Comparison of ENCODE assay signal across 9 mouse cellular contexts in genomic region chr6:47239376-47239921, GRCm38 (mm10).
DNase-seq lines count a peak whose midpoint lies in the region.
"Had no signal": no experiment of that assay in that cellular context is flagged by ENCODE, and none has a peak within 500 bp of the region (broad histone marks: within the 10 kb centered on the region; RNA-seq: fewer than 3 reads in every experiment).

No protein-coding gene starts in this region.

- WGBS in forebrain, embryonic 10.5 days: 3% methylated on average over 3 of the region's 3 CpGs

- DNase-seq in adrenal gland, postnatal 10 days: peak; percentile 14
- DNase-seq in adrenal gland, postnatal 14 days: no peak
- peak; percentile 81 for DNase-seq in forebrain, embryonic 10.5 days (ENCODE audit: extremely low spot score, low spot score)
- DNase-seq in left cerebral cortex, adult 18-20 months (ENCODE audit: low spot score in 2 of 2): peak; percentile 21 to 50
- DNase-seq in retina, postnatal 1 day: peak; percentile 86
- DNase-seq in gastrocnemius, postnatal 36 days: no peak
- no peak for DNase-seq in thymus, postnatal 25 days
- DNase-seq in thymus, postnatal 10 days (ENCODE audit: low spot score in 2 of 2): no peak
- DNase-seq: lung, embryonic 14.5 days had no signal

- H3K36me3 ChIP-seq in forebrain, embryonic 10.5 days (replicated peaks): no peaks in the 10 kb centered on the region

- no peaks in the 10 kb centered on the region for H3K9me3 ChIP-seq in forebrain, embryonic 10.5 days

- intact Hi-C loops in gastrocnemius, postnatal 36 days (cut with DNase I): no loop called here

- peak overlapping the region; percentile 91 for H3K27ac ChIP-seq in forebrain, embryonic 10.5 days

- H3K4me3 ChIP-seq in forebrain, embryonic 10.5 days: peak overlapping the region; percentile 19; the same call in 1 of the 2 replicates

- no peaks in the 10 kb centered on the region; the same call in 1 of the 2 replicates for H3K27me3 ChIP-seq in forebrain, embryonic 10.5 days (ENCODE audit: poor library complexity, severe bottlenecking)

- H3K4me1 ChIP-seq in forebrain, embryonic 10.5 days: peaks cover 74% of the 10 kb centered on the region

Comparison
In these comparisons a context has a peak if more than half of its experiments do, and no peak if none do; other contexts are left out.
1. DNase-seq: peak in adrenal gland, postnatal 10 days (single experiment), forebrain, embryonic 10.5 days (single experiment), left cerebral cortex, adult 18-20 months (2 of 2) and retina, postnatal 1 day (single experiment); none in adrenal gland, postnatal 14 days (single experiment), gastrocnemius, postnatal 36 days (0 of 2), thymus, postnatal 25 days (single experiment) and thymus, postnatal 10 days (0 of 2).